Mouse (Mus musculus) myocyte (in vitro differentiated cells): Measurements from ENCODE around the gene Drc7. TPM values are rescaled to one million over a fixed set of nuclear protein-coding genes. Genes with fewer than 3 reads are reported as not detected.
A peak's percentile ranks its signal among the peaks of the same experiment; 100 is the strongest.

ENCODE experiments used
- H3K27me3 ChIP-seq: one replicate; pipeline ENCODE4 v1.6.1; 2011; ENCODE audit not compliant: control insufficient read depth, insufficient read depth, insufficient read length
- H3K36me3 ChIP-seq: one replicate; pipeline ENCODE4 v1.6.1; 2011; ENCODE audit not compliant: control insufficient read depth, insufficient read depth
- H3K4me2 ChIP-seq: one replicate; pipeline ENCODE4 v1.6.1; 2011; ENCODE audit warnings: low read depth, control low read depth
- H3K4me3 ChIP-seq: one replicate; pipeline ENCODE4 v1.5.1; 2011; ENCODE audit warnings: mild to moderate bottlenecking, control low read depth, moderate library complexity
- H3K79me2 ChIP-seq: one replicate; pipeline ENCODE4 v1.6.1; 2011; ENCODE audit not compliant: control insufficient read depth, insufficient read depth
- H3ac ChIP-seq: one replicate; pipeline ENCODE4 v1.6.1; 2011; ENCODE audit not compliant: control insufficient read depth, insufficient read length
- CEBPB ChIP-seq: IDR thresholded peaks from 2 replicates; pipeline ENCODE4 v1.6.1; 2011; ENCODE audit warnings: mild to moderate bottlenecking, moderate library complexity; ENCODE audit not compliant: poor library complexity, insufficient read depth, severe bottlenecking
- E2F4 ChIP-seq: IDR thresholded peaks from one replicate; pipeline ENCODE4 v1.6.1; 2011; ENCODE audit warnings: mild to moderate bottlenecking, control low read depth, moderate library complexity; ENCODE audit not compliant: insufficient read depth
- MAX ChIP-seq: IDR thresholded peaks from one replicate; pipeline ENCODE4 v1.6.1; 2011; ENCODE audit warnings: low read depth, mild to moderate bottlenecking, control low read depth
- MYOD1 ChIP-seq, 3 experiments: IDR thresholded peaks; one replicate each; pipeline ENCODE4 v1.6.1; 2011; ENCODE audit warnings: control low read depth in 2 of 3, low read depth in 2 of 3, mild to moderate bottlenecking in 2 of 3, moderate library complexity in 1 of 3; ENCODE audit not compliant: insufficient read length in 2 of 3, control insufficient read depth in 1 of 3
- MYOG ChIP-seq, 3 experiments: IDR thresholded peaks; one replicate each; pipeline ENCODE4 v1.6.1; 2011; ENCODE audit warnings: control low read depth in 2 of 3, low read depth in 2 of 3, mild to moderate bottlenecking in 2 of 3; ENCODE audit not compliant: insufficient read length in 2 of 3, control insufficient read depth in 1 of 3, insufficient read depth in 1 of 3
- POLR2A ChIP-seq: IDR thresholded peaks from one replicate; pipeline ENCODE4 v1.6.1; 2011; ENCODE audit warnings: low read depth, mild to moderate bottlenecking, control low read depth, moderate library complexity; ENCODE audit not compliant: insufficient read length
- POLR2AphosphoS2 ChIP-seq: IDR thresholded peaks from one replicate; pipeline ENCODE4 v1.6.1; 2011; ENCODE audit warnings: low read depth, control low read depth; ENCODE audit not compliant: insufficient read length
- REST ChIP-seq: IDR thresholded peaks from one replicate; pipeline ENCODE4 v1.6.1; 2011; ENCODE audit warnings: mild to moderate bottlenecking, control low read depth, moderate library complexity; ENCODE audit not compliant: insufficient read depth, insufficient read length
- SRF ChIP-seq: IDR thresholded peaks from one replicate; pipeline ENCODE4 v1.6.1; 2011; ENCODE audit warnings: low read depth; ENCODE audit not compliant: control insufficient read depth, insufficient read length
- TCF12 ChIP-seq: IDR thresholded peaks from one replicate; pipeline ENCODE4 v1.6.1; 2011; ENCODE audit warnings: mild to moderate bottlenecking, control low read depth; ENCODE audit not compliant: poor library complexity, insufficient read depth, severe bottlenecking
- TCF3 ChIP-seq: IDR thresholded peaks from one replicate; pipeline ENCODE4 v1.6.1; 2011; ENCODE audit warnings: low read depth, control low read depth; ENCODE audit not compliant: insufficient read length
- USF1 ChIP-seq: IDR thresholded peaks from one replicate; pipeline ENCODE4 v1.6.1; 2011; ENCODE audit warnings: low read depth, mild to moderate bottlenecking, control low read depth, moderate library complexity
- polyA plus RNA-seq: library from polyadenylated mRNA; unstranded; fragments of >200 nt; fragmentation: generic; extraction: Trizol; gene quantifications from one replicate; pipeline ENCODE4 v1.2.1, GENCODE M21; 2012; ENCODE audit warnings: missing spikeins

Gene Drc7
- polyA plus RNA-seq = 0.02 TPM

- no peak within 1 kb of the TSS for H3K4me2 ChIP-seq
- TF ChIP-seq MAX (no peak), MYOG (IDR thresholded peaks at IDR 0.05; ENCODE audit: control insufficient read depth in 1 of 3, insufficient read depth in 1 of 3, insufficient read length in 2 of 3, low read depth in 2 of 3) (no peak), E2F4 (no peak), CEBPB (no peak), REST (no peak), USF1 (no peak), TCF12 (no peak), TCF3 (no peak), POLR2A (no peak)
- no peaks in the 10 kb centered on the region for H3K36me3 ChIP-seq
- no peaks in the 10 kb centered on the region for H3K79me2 ChIP-seq
- no peak within 1 kb of the TSS for H3ac ChIP-seq
- H3K27me3 ChIP-seq = no peaks in the 10 kb centered on the region
- no peak within 1 kb of the TSS for H3K4me3 ChIP-seq
These were observed at the start of gene Drc7 for GRCm38 (mm10) chr8:95054927-95055510. TSS of gene Drc7 (plus strand) at chr8:95055103.

GRCm38 (mm10) chr8:95012442-95012919 is 42.4 kb upstream of the Drc7 start:
- H3ac ChIP-seq = no peak overlapping the region
- no peak overlapping the region for H3K4me3 ChIP-seq
- no peaks in the 10 kb centered on the region for H3K79me2 ChIP-seq
- peak overlapping the region; percentile 61 for H3K4me2 ChIP-seq
- no peaks in the 10 kb centered on the region for H3K27me3 ChIP-seq
- no peaks in the 10 kb centered on the region for H3K36me3 ChIP-seq
- TF ChIP-seq MYOG (IDR thresholded peaks at IDR 0.05; ENCODE audit: control insufficient read depth in 1 of 3, insufficient read depth in 1 of 3, insufficient read length in 2 of 3, low read depth in 2 of 3) (no peak), POLR2AphosphoS2 (no peak), SRF (no peak), MAX (no peak), E2F4 (no peak), TCF12 (no peak), TCF3 (no peak), USF1 (no peak), POLR2A (no peak), CEBPB (no peak), REST (no peak)

DNA sequence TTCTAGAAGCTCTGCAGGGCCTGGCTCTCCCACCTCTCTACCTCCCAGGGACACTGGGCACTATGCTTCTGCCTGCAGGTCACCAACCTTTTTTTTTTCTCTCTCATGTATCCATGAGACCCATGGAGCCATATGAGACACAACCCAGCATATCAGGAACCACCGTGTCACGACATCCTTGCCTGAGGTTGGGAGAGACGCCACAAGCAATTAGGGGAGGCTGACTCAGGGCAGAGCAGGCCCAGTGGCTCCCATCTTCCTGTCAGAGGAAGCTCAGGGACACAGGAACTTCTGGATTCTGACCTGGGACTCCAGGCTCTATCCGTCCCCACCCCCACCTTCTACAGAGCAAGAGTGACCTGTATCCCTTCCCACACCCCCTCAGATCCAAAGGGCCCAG is 39.0 kb upstream of the Drc7 start:
- no peak overlapping the region for H3K4me3 ChIP-seq
- TF ChIP-seq POLR2AphosphoS2 = no peak
- TF ChIP-seq REST = no peak
- TF ChIP-seq MYOG (IDR thresholded peaks at IDR 0.05; ENCODE audit: control insufficient read depth in 1 of 3, insufficient read depth in 1 of 3, insufficient read length in 2 of 3, low read depth in 2 of 3) = no peak
- no peak for TF ChIP-seq POLR2A
- no peak for TF ChIP-seq SRF
- TF ChIP-seq CEBPB = no peak
- TF ChIP-seq MYOD1 (IDR thresholded peaks at IDR 0.05; ENCODE audit: control insufficient read depth in 1 of 3, insufficient read length in 2 of 3, low read depth in 2 of 3) = no peak
- no peak for TF ChIP-seq MAX
- no peak for TF ChIP-seq TCF3
- no peak for TF ChIP-seq TCF12
- no peak for TF ChIP-seq USF1
- TF ChIP-seq E2F4 = no peak
- no peaks in the 10 kb centered on the region for H3K36me3 ChIP-seq
- H3K27me3 ChIP-seq = no peaks in the 10 kb centered on the region
- no peak overlapping the region for H3K4me2 ChIP-seq
- no peak overlapping the region for H3ac ChIP-seq
- no peaks in the 10 kb centered on the region for H3K79me2 ChIP-seq

DNA sequence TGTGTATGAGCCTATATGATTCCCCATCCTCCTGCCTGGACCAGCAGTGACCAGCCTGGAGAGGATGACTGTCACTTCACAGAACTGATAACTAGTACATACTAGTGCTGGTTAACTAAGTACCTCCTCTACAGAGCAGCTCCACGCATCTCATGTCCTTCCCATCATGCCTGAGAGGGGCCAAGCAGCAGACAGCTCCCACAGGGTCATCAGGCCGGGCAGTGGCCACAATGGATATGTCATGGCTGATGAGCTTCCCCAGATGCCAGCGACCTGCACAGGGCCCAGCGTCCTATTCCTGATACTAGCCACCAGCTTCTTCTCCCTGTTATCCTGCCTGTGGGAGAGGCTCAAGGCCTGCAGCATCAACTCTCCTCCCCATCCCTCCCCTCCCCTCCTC is 38.2 kb upstream of the Drc7 start:
- no peak for TF ChIP-seq USF1
- TF ChIP-seq E2F4 = no peak
- no peak for TF ChIP-seq POLR2A
- no peak for TF ChIP-seq CEBPB
- TF ChIP-seq POLR2AphosphoS2 = no peak
- TF ChIP-seq MAX = no peak
- no peak for TF ChIP-seq MYOD1 (IDR thresholded peaks at IDR 0.05; ENCODE audit: control insufficient read depth in 1 of 3, insufficient read length in 2 of 3, low read depth in 2 of 3)
- no peak for TF ChIP-seq MYOG (IDR thresholded peaks at IDR 0.05; ENCODE audit: control insufficient read depth in 1 of 3, insufficient read depth in 1 of 3, insufficient read length in 2 of 3, low read depth in 2 of 3)
- TF ChIP-seq TCF3 = no peak
- no peak for TF ChIP-seq REST
- TF ChIP-seq TCF12 = no peak
- TF ChIP-seq SRF = no peak
- H3K4me2 ChIP-seq = no peak overlapping the region

DNA sequence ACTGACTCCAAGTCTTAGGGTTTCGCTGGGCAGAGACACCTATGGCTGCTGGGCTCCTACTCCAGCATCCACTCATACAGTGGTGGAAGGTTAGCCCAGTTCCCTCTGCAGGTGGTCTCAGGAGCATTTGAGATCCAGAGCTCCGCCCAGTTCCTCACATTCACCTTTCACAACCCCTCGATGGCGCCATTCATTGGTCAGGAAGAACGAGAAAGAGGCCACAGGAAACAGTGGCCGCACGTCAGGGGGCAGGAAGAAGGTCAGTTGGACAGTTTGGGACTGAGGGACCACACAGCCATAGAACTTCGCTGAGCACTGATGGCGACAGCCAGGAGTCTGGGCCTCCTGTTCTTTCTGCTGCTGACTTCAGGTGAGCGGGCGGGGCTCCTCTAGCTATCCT is 37.5 kb upstream of the Drc7 start, which contains the start of gene Adgrg3:
TSS of gene Adgrg3 (plus strand) at position 242 of the 400 bp plus-strand sequence.
- no peaks in the 10 kb centered on the region for H3K79me2 ChIP-seq
- no peak within 1 kb of the TSS for H3K4me2 ChIP-seq
- H3K4me3 ChIP-seq = no peak within 1 kb of the TSS
- H3K27me3 ChIP-seq = no peaks in the 10 kb centered on the region
- no peak within 1 kb of the TSS for H3ac ChIP-seq
- TF ChIP-seq POLR2AphosphoS2 (no peak), SRF (no peak), TCF12 (no peak), CEBPB (no peak), USF1 (no peak), TCF3 (no peak), E2F4 (no peak), MAX (no peak), MYOD1 (IDR thresholded peaks at IDR 0.05; ENCODE audit: control insufficient read depth in 1 of 3, insufficient read length in 2 of 3, low read depth in 2 of 3) (no peak)
- no peaks in the 10 kb centered on the region for H3K36me3 ChIP-seq

More for the DNA sequence above, 38.2 kb upstream of the Drc7 start:
- no peaks in the 10 kb centered on the region for H3K27me3 ChIP-seq
- H3K36me3 ChIP-seq = no peaks in the 10 kb centered on the region
- no peak overlapping the region for H3ac ChIP-seq
- H3K4me3 ChIP-seq = no peak overlapping the region
- no peaks in the 10 kb centered on the region for H3K79me2 ChIP-seq
